Mouse (Mus musculus): ENCODE measurements around the gene Gm30302. TPM values are rescaled to one million over a fixed set of nuclear protein-coding genes. Genes with fewer than 3 reads are reported as not detected.
"Not testable (repeated sequence)": the region's sequence is repeated elsewhere in the genome, so short reads cannot be mapped to it uniquely, and the experiment has no call there.

Gene Gm30302
- polyA plus RNA-seq, 1 experiment from 2014 or later = not detected

DNA sequence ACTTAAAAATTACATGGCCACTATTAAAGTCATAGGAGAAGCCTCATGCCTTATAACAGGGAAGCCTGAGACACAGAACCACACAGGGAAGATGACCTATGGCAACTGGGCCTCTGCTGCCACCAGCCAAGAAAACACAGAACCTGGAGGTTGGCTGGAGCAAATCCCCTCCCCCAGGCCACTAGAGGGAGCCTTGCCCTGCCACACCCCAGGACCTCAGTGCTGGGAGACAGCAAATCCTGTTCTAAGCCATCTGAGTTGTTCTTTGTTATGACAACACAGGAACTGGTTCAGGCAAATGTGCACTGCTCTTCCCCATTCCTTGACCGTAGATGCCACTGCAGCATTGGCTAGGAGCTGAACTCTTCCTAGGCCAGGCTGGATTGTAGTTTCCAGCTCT, 8.3 kb upstream of the Gm30302 start:
- no peak overlapping the region for H3K4me2 ChIP-seq (ENCODE audit: low read depth, low read length)
- WGBS = 82% methylated on average over 1 of the region's 1 CpGs
- no peak for ATAC-seq (ENCODE audit: low read depth)
- H3K4me1 ChIP-seq (replicated peaks; ENCODE audit: control insufficient read depth, insufficient read depth, low read length) = no peaks in the 10 kb centered on the region
- no peak overlapping the region for H3K27ac ChIP-seq (ENCODE audit: low read length)
- no peaks in the 10 kb centered on the region for H3K36me3 ChIP-seq (ENCODE audit: control insufficient read depth, insufficient read depth, low read length)
- no peak overlapping the region for H3K4me3 ChIP-seq (ENCODE audit: low read length)
- no peaks in the 10 kb centered on the region for H3K9me3 ChIP-seq (ENCODE audit: control insufficient read depth, low read length)
- no peak overlapping the region for H3K9ac ChIP-seq (ENCODE audit: low read length)
- no peaks in the 10 kb centered on the region for H3K27me3 ChIP-seq (ENCODE audit: control insufficient read depth, insufficient read depth, low read depth, low read length)

DNA sequence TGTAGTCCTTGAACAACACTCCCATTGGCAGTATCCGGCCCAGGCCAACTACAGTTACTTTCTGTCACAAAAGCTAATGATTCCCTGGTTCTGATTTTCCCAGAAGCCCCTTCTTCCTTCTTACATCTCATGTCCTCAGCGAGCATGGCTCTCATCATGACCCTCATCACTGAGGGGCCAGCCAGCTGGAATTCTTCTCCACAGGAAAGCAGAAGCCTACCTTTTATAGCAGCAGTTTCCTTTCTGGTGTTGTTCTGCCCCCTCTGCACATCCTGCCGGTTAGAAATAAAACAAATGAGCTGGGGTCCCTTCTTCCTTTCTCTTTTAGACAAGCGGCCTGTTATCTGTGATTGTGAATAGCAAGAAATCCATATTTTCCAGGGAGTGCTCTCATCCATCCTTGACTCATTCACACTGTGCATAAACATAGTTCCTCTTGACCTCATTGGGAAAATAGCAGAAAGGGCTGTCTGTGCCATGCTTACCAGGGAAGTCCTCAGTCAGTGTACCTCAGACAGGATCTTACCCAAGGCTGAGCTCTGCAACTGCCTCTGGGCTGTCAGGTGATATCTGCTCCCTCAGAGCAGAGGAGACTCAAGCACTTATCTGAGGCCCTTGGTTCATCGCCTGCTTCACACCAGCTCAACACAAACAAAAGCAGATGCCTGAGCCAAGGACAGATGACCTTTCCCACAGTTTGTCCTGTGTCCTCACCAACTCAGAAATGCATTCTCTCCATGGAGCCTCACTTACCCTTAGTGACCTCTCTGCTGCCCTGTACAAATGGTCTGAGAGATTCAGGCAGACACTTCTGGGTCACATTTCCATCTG, 10.0 kb downstream of the Gm30302 start:
- peak; percentile 26; the same call in 1 of the 2 replicates for ATAC-seq (ENCODE audit: low read depth)
- Histone ChIP-seq H3K4me3 (ENCODE audit: low read length) (no peak overlapping the region), H3K36me3 (ENCODE audit: control insufficient read depth, insufficient read depth, low read length) (no peaks in the 10 kb centered on the region), H3K4me2 (ENCODE audit: low read depth, low read length) (no peak overlapping the region), H3K9me3 (ENCODE audit: control insufficient read depth, low read length) (no peaks in the 10 kb centered on the region), H3K27me3 (ENCODE audit: control insufficient read depth, insufficient read depth, low read depth, low read length) (no peaks in the 10 kb centered on the region), H3K9ac (ENCODE audit: low read length) (no peak overlapping the region), H3K4me1 (replicated peaks; ENCODE audit: control insufficient read depth, insufficient read depth, low read length) (no peaks in the 10 kb centered on the region), H3K27ac (ENCODE audit: low read length) (no peak overlapping the region)
- WGBS = 41% methylated on average over 5 of the region's 5 CpGs

DNA sequence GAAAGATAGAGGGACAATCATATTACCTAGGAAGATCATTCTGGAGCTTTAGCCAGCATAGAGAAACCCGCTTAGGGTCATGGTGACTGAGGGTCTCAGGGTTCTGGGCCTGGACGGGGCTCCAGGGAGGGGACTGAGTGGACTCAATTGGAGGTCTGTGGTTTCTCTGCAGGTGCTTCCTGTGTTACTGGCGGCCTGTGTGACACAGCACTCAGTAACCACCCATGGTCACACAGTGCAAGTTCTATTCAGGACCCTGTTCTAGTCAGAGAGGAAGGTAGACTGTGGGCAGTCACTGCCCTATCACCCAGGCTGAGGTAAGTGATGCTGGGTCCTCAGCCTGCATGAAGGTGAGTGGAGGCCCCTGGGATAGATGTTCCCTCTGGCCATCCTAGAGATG, 14.9 kb downstream of the Gm30302 start:
- no peak overlapping the region for H3K27ac ChIP-seq (ENCODE audit: low read length)
- H3K9ac ChIP-seq (ENCODE audit: low read length) = no peak overlapping the region
- no peaks in the 10 kb centered on the region for H3K4me1 ChIP-seq (replicated peaks; ENCODE audit: control insufficient read depth, insufficient read depth, low read length)
- ATAC-seq (ENCODE audit: low read depth) = no peak
- no peak overlapping the region for H3K4me2 ChIP-seq (ENCODE audit: low read depth, low read length)
- no peaks in the 10 kb centered on the region for H3K27me3 ChIP-seq (ENCODE audit: control insufficient read depth, insufficient read depth, low read depth, low read length)
- H3K4me3 ChIP-seq (ENCODE audit: low read length) = no peak overlapping the region
- H3K9me3 ChIP-seq (ENCODE audit: control insufficient read depth, low read length) = no peaks in the 10 kb centered on the region
- 70% methylated on average over 3 of the region's 3 CpGs for whole genome bisulfite sequencing
- no peaks in the 10 kb centered on the region for H3K36me3 ChIP-seq (ENCODE audit: control insufficient read depth, insufficient read depth, low read length)

DNA sequence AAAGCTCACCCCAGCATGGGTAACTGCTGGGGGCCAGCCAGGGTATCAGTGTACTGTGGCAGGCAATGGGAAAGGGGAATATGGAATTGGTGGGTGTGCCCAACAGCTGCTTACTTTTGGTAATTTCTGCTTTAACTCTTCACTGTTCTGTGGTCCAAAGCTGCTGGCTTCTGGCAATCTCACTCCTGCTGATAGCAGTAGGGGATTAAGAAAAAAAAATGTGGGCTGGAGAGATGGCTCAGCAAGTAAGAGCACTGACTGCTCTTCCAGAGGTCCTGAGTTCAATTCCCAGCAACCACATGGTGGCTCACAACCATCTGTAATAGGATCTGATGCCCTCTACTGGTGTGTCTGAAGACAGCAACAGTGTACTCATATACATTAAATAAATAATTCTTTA, 27.3 kb downstream of the Gm30302 start:
- not testable (repeated sequence) for H3K4me1 ChIP-seq (replicated peaks; ENCODE audit: control insufficient read depth, insufficient read depth, low read length); ATAC-seq (ENCODE audit: low read depth); H3K9me3 ChIP-seq (ENCODE audit: control insufficient read depth, low read length); H3K36me3 ChIP-seq (ENCODE audit: control insufficient read depth, insufficient read depth, low read length); H3K4me2 ChIP-seq (ENCODE audit: low read depth, low read length); H3K9ac ChIP-seq (ENCODE audit: low read length); H3K4me3 ChIP-seq (ENCODE audit: low read length); H3K27ac ChIP-seq (ENCODE audit: low read length); H3K27me3 ChIP-seq (ENCODE audit: control insufficient read depth, insufficient read depth, low read depth, low read length)

DNA sequence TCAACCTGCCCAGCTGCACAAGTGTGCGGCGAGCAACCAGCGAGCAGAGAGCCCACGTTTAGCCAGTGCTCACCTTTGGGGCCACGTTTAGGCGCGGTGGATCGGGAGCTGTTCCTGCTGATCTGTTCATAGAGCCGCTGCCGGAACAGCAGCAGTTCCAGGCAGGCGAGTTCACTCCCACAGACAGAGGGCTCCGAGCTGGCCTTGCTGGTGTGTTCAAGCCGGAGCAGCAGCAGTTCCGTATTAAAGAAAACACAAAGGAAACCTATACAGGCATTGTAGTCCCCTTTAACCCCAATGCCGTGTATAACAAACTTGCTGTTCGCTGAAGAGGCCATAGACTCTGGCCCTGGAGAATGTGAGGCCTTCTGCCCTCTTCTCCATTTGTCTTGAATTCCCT, 29.7 kb downstream of the Gm30302 start:
- H3K9ac ChIP-seq (ENCODE audit: low read length) = no peak overlapping the region
- no peak for ATAC-seq (ENCODE audit: low read depth)
- 85% methylated on average over 16 of the region's 16 CpGs for WGBS
- no peaks in the 10 kb centered on the region for H3K9me3 ChIP-seq (ENCODE audit: control insufficient read depth, low read length)
- no peaks in the 10 kb centered on the region for H3K27me3 ChIP-seq (ENCODE audit: control insufficient read depth, insufficient read depth, low read depth, low read length)
- H3K4me1 ChIP-seq (replicated peaks; ENCODE audit: control insufficient read depth, insufficient read depth, low read length) = no peaks in the 10 kb centered on the region
- no peaks in the 10 kb centered on the region for H3K36me3 ChIP-seq (ENCODE audit: control insufficient read depth, insufficient read depth, low read length)
- H3K27ac ChIP-seq (ENCODE audit: low read length) = no peak overlapping the region
- H3K4me3 ChIP-seq (ENCODE audit: low read length) = no peak overlapping the region
- no peak overlapping the region for H3K4me2 ChIP-seq (ENCODE audit: low read depth, low read length)

DNA sequence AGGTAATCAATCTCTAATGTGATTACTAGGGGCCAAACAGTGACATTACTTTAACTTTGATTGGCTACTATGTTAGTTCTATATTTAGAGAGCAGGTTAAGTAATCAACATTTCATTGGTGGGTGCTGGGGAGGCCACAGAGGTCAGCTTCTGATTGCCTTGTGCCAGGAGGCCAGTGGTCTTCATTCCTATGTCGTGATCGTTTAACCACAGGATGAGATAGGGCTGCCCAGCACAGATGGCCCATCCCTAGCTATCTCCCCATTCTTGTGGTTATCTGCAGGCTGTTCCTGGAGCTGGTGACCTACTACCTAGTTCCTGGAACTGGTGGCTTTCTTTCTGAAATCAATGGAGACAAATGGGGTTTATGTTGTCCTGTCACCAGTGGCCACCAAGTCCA, 30.8 kb downstream of the Gm30302 start:
- Histone ChIP-seq H3K9ac (ENCODE audit: low read length) (no peak overlapping the region), H3K9me3 (ENCODE audit: control insufficient read depth, low read length) (no peaks in the 10 kb centered on the region), H3K36me3 (ENCODE audit: control insufficient read depth, insufficient read depth, low read length) (no peaks in the 10 kb centered on the region), H3K27me3 (ENCODE audit: control insufficient read depth, insufficient read depth, low read depth, low read length) (no peaks in the 10 kb centered on the region), H3K4me1 (replicated peaks; ENCODE audit: control insufficient read depth, insufficient read depth, low read length) (no peaks in the 10 kb centered on the region), H3K4me3 (ENCODE audit: low read length) (no peak overlapping the region), H3K4me2 (ENCODE audit: low read depth, low read length) (no peak overlapping the region), H3K27ac (ENCODE audit: low read length) (no peak overlapping the region)
- no peak for ATAC-seq (ENCODE audit: low read depth)
- WGBS = 26% methylated on average over 2 of the region's 2 CpGs

DNA sequence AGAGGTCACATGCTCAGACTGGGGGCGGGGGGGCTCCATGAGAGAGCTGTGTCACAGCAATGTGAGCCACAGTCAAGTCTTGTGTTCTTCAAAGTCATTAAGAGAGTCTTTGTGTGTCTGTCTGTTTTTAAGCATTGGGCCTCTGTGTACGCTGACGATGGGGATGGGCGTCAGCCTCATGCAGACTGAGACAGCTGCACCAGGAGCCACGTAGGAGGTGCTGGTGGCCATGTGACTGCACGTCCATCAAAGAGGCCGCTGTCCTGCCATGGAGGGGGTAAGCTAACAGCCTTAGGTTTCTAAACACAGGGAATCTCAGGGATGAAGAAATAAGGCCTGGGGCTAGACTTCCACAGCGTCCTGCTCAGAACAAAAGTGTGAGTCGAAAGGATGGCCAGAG, 32.5 kb downstream of the Gm30302 start:
- H3K4me1 ChIP-seq (replicated peaks; ENCODE audit: control insufficient read depth, insufficient read depth, low read length) = no peaks in the 10 kb centered on the region
- H3K4me3 ChIP-seq (ENCODE audit: low read length) = no peak overlapping the region
- H3K36me3 ChIP-seq (ENCODE audit: control insufficient read depth, insufficient read depth, low read length) = no peaks in the 10 kb centered on the region
- ATAC-seq (ENCODE audit: low read depth) = no peak
- no peak overlapping the region for H3K9ac ChIP-seq (ENCODE audit: low read length)
- H3K27me3 ChIP-seq (ENCODE audit: control insufficient read depth, insufficient read depth, low read depth, low read length) = no peaks in the 10 kb centered on the region
- WGBS = 52% methylated on average over 9 of the region's 9 CpGs
- no peak overlapping the region for H3K4me2 ChIP-seq (ENCODE audit: low read depth, low read length)
- no peak overlapping the region for H3K27ac ChIP-seq (ENCODE audit: low read length)
- no peaks in the 10 kb centered on the region for H3K9me3 ChIP-seq (ENCODE audit: control insufficient read depth, low read length)

DNA sequence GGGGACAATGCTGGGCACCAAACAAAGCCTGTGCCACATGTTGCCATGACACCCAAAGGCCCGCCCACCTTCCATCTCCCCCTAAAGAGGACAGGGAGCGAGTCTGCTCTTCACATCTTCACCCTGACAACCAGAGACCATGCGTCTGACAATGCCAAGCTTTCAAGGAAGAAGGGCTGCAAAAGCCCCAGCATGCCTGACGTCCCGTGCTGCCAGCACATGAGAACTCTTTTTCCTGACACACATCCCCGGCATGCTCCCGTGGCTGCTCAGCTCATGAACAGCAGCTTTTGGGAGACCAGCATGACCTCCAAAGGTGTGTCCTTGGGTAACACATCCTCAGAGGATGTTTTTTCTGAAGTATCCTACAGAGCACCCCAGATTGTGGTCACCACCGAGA, 33.5 kb downstream of the Gm30302 start:
- ATAC-seq (ENCODE audit: low read depth) = no peak
- H3K27ac ChIP-seq (ENCODE audit: low read length) = no peak overlapping the region
- WGBS = 84% methylated on average over 8 of the region's 8 CpGs
- H3K36me3 ChIP-seq (ENCODE audit: control insufficient read depth, insufficient read depth, low read length) = no peaks in the 10 kb centered on the region
- H3K9ac ChIP-seq (ENCODE audit: low read length) = no peak overlapping the region
- H3K4me2 ChIP-seq (ENCODE audit: low read depth, low read length) = no peak overlapping the region
- no peaks in the 10 kb centered on the region for H3K27me3 ChIP-seq (ENCODE audit: control insufficient read depth, insufficient read depth, low read depth, low read length)
- no peak overlapping the region for H3K4me3 ChIP-seq (ENCODE audit: low read length)
- H3K4me1 ChIP-seq (replicated peaks; ENCODE audit: control insufficient read depth, insufficient read depth, low read length) = no peaks in the 10 kb centered on the region
- H3K9me3 ChIP-seq (ENCODE audit: control insufficient read depth, low read length) = no peaks in the 10 kb centered on the region

DNA sequence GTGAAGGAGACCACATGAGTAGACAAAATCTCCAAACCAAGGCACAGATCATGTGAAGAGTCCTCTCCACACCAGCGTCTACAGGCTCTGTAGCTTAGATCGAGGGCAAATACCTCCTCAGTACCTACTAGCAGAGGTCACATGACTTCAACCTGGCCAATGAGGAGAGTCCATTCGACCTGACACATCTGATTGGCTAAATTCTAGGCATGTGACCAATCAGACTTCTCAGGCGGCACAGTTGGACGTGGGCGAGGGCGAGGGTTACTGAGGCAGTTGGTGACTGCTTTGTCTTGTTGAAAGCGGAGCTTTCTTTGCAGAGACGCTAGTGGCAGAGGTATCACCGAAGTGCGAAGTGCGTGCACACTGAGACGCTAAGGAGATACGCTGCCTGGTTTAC, 36.6 kb downstream of the Gm30302 start:
- no peak for ATAC-seq (ENCODE audit: low read depth)
- Histone ChIP-seq H3K36me3 (ENCODE audit: control insufficient read depth, insufficient read depth, low read length) (no peaks in the 10 kb centered on the region), H3K4me2 (ENCODE audit: low read depth, low read length) (no peak overlapping the region), H3K27me3 (ENCODE audit: control insufficient read depth, insufficient read depth, low read depth, low read length) (no peaks in the 10 kb centered on the region), H3K9me3 (ENCODE audit: control insufficient read depth, low read length) (no peaks in the 10 kb centered on the region), H3K4me3 (ENCODE audit: low read length) (no peak overlapping the region), H3K9ac (ENCODE audit: low read length) (no peak overlapping the region), H3K27ac (ENCODE audit: low read length) (no peak overlapping the region), H3K4me1 (replicated peaks; ENCODE audit: control insufficient read depth, insufficient read depth, low read length) (no peaks in the 10 kb centered on the region)
- WGBS = 83% methylated on average over 14 of the region's 14 CpGs

DNA sequence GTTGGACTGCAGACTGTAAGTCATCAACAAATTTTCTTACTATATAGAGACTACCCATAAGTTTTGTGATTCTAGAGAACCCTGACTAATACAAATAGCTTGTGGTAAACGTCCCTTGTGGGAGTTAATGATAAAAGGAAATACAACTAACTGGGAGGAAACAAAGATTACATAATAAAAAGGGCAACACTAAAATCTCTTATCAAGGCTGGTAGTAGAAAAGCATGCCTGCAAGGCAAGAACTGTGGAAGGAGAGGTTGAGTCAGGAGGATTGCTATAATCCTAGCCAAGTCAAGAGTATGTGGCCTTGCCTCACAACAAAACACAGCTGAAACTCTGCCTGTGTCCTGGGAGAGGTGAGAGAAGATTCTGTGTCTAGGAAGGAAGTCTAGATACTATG, 38.1 kb downstream of the Gm30302 start:
- Histone ChIP-seq H3K4me2 (ENCODE audit: low read depth, low read length) (no peak overlapping the region), H3K9me3 (ENCODE audit: control insufficient read depth, low read length) (no peaks in the 10 kb centered on the region), H3K9ac (ENCODE audit: low read length) (no peak overlapping the region), H3K27me3 (ENCODE audit: control insufficient read depth, insufficient read depth, low read depth, low read length) (no peaks in the 10 kb centered on the region), H3K4me3 (ENCODE audit: low read length) (no peak overlapping the region), H3K4me1 (replicated peaks; ENCODE audit: control insufficient read depth, insufficient read depth, low read length) (no peaks in the 10 kb centered on the region), H3K36me3 (ENCODE audit: control insufficient read depth, insufficient read depth, low read length) (no peaks in the 10 kb centered on the region), H3K27ac (ENCODE audit: low read length) (no peak overlapping the region)
- ATAC-seq (ENCODE audit: low read depth) = no peak
- 40% methylated on average over 1 of the region's 1 CpGs for WGBS
